Mouse (Mus musculus) heart, postnatal 10 days (tissue): ENCODE results near the gene H2al1b. TPM values are rescaled to one million over a fixed set of nuclear protein-coding genes. Genes with fewer than 3 reads are reported as not detected.
"Not testable (repeated sequence)": the region's sequence is repeated elsewhere in the genome, so short reads cannot be mapped to it uniquely, and the experiment has no call there.

Experiments
- DNase-seq, 2 experiments: peaks; one replicate each; pipeline ENCODE4 v3.0.0; 2021
- intact Hi-C: fragments of 180-260 bp; cut with DNase I; formaldehyde crosslinking; loops from one replicate; pipeline ENCODE4 v1.15.1; 2025
- total RNA-seq, 2 experiments: library from RNA; stranded (reverse); gene quantifications; 2 replicates each; pipeline ENCODE4 v1.2.3; 2021

H2al1b gene
- total RNA-seq, 2 experiments from 2014 or later = not detected

- intact Hi-C loops, DNase-seq: not testable (repeated sequence)
Measured at GRCm38 (mm10) chrX:11327522-11327921, 25.3 kb downstream of the H2al1b start, which contains the start of gene H2al1j. Gene H2al1j (plus strand): TSS chrX:11327822.

- intact Hi-C loops = no loop called here
- DNase-seq = peak; percentile 4 to 10
Measured at GRCm38 (mm10) chrX:11345762-11346161, 43.5 kb downstream of the H2al1b start.

DNA sequence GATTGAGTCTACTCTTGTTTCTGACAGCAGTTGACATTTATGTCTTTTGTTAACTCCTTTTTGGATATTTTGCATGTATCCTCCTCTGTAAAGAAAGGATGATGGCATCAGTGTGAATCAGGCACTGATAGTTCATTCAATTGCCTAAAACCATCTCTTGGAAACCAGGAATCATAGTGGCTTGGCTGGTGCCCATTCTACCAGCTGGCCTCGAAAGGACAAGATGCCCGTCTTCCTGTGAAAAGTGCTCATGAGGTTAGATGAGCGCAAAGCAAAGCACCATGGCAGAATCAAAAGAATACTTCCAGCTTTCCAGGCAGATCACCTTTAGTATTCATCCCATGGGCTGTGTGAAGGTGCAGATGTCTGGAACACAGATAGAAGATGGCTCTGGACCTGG lies 44.5 kb downstream of the H2al1b start:
- intact Hi-C loops = no loop called here
- DNase-seq = no peak

Other genes with a start within 250 kb of the H2al1b start
- not detected for gene H2al1a, start 3.2 kb upstream of the H2al1b start, total RNA-seq
- gene H2al1c, start 3.2 kb downstream of the H2al1b start, total RNA-seq = not detected
- not detected for gene H2al1d, start 6.4 kb downstream of the H2al1b start, total RNA-seq
- not detected for gene H2al1e, start 9.5 kb downstream of the H2al1b start, total RNA-seq
- not detected for gene H2al1f, start 12.7 kb downstream of the H2al1b start, total RNA-seq
- not detected for gene H2al1g, start 15.8 kb downstream of the H2al1b start, total RNA-seq
- not detected for gene H2al1h, start 19.1 kb downstream of the H2al1b start, total RNA-seq
- gene H2al1i, start 22.2 kb downstream of the H2al1b start, total RNA-seq = not detected
- not detected for gene H2al1j, start 25.4 kb downstream of the H2al1b start, total RNA-seq